Mouse (Mus musculus): Measurements from ENCODE around the gene Btg2.

Gene Btg2

GRCm38 (mm10) chr1:134097956-134098725 is 19.2 kb upstream of the Btg2 start:
- DNase-seq, result peak; percentile 80

GRCm38 (mm10) chr1:134097080-134097855 is 18.3 kb upstream of the Btg2 start:
- DNase-seq, result no peak

GRCm38 (mm10) chr1:134096264-134096934 is 17.5 kb upstream of the Btg2 start:
- DNase-seq, result peak; percentile 75

- DNase-seq, result no peak
Measured at GRCm38 (mm10) chr1:134095721-134096120, 16.8 kb upstream of the Btg2 start.

- DNase-seq, result no peak
Measured at GRCm38 (mm10) chr1:134095033-134095612, 16.2 kb upstream of the Btg2 start.

GRCm38 (mm10) chr1:134093771-134094526 is 15.0 kb upstream of the Btg2 start:
- DNase-seq, result peak; percentile 65

- peak; percentile 96 for DNase-seq
Measured at GRCm38 (mm10) chr1:134092852-134093770, 14.2 kb upstream of the Btg2 start.

GRCm38 (mm10) chr1:134092368-134092767 is 13.4 kb upstream of the Btg2 start:
- no peak for DNase-seq

- DNase-seq, result no peak
Measured at GRCm38 (mm10) chr1:134091851-134092250, 12.9 kb upstream of the Btg2 start.

GRCm38 (mm10) chr1:134089074-134089473 is 10.2 kb upstream of the Btg2 start:
- no peak for DNase-seq

- DNase-seq, result peak; percentile 53
Measured at GRCm38 (mm10) chr1:134086811-134087398, 8.0 kb upstream of the Btg2 start.

GRCm38 (mm10) chr1:134086017-134086416 is 7.1 kb upstream of the Btg2 start:
- DNase-seq, result no peak

- no peak for DNase-seq
Measured at GRCm38 (mm10) chr1:134084128-134084527, 5.2 kb upstream of the Btg2 start.

- no peak for DNase-seq
Measured at GRCm38 (mm10) chr1:134083676-134084075, 4.8 kb upstream of the Btg2 start.

GRCm38 (mm10) chr1:134082987-134083516 is 4.1 kb upstream of the Btg2 start:
- DNase-seq, result peak; percentile 53

- DNase-seq, result no peak
Measured at GRCm38 (mm10) chr1:134080881-134081450, 2.0 kb upstream of the Btg2 start.

- DNase-seq, result no peak
Measured at GRCm38 (mm10) chr1:134080406-134080805, 1.5 kb upstream of the Btg2 start.

- peak; percentile 86 for DNase-seq
Measured at GRCm38 (mm10) chr1:134079477-134080163, 700 bp upstream of the Btg2 start.

- DNase-seq, result peak; percentile 43
Measured at GRCm38 (mm10) chr1:134078061-134078795, 692 bp downstream of the Btg2 start.
